Mouse (Mus musculus): Measurements from ENCODE around the gene Cul1.
"Not testable (repeated sequence)": the region's sequence is repeated elsewhere in the genome, so short reads cannot be mapped to it uniquely, and the experiment has no call there.

DNA sequence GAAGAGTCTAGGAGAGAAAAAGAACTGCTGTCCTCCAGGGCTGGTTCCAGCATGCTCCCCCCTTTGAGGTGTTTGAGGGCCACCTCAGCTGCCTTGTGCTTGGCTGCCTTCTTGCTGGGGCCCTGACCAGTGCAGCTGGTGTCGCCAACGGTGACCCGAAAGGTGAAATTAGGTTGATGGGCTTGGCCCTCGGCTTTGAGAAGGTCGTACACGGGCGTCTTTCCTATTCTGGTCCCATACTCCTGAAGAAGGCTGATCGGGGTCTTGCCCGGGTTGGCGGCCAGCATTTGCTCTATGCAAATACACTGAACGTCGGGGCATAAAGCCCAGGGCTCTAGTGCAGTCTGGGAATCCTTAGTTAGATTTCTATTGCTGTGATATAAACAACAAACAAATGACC lies 20.4 kb upstream of the Cul1 start:
- TF ChIP-seq EP300 (optimal IDR thresholded peaks at IDR 0.05); CTCF (IDR thresholded peaks at IDR 0.05; ENCODE audit: low read depth): not testable (repeated sequence)
